Mouse (Mus musculus) heart, postnatal 4 days (tissue): ENCODE data around the gene Mpped1. TPM values are rescaled to one million over a fixed set of nuclear protein-coding genes. Genes with fewer than 3 reads are reported as not detected.

Experiments used
- DNase-seq: peaks from one replicate; pipeline ENCODE4 v3.0.0; 2021
- total RNA-seq, 2 experiments: library from RNA; stranded (reverse); gene quantifications; 2 replicates each; pipeline ENCODE4 v1.2.3; 2021

The Mpped1 gene
- total RNA-seq, 2 experiments from 2014 or later, result not detected

DNA sequence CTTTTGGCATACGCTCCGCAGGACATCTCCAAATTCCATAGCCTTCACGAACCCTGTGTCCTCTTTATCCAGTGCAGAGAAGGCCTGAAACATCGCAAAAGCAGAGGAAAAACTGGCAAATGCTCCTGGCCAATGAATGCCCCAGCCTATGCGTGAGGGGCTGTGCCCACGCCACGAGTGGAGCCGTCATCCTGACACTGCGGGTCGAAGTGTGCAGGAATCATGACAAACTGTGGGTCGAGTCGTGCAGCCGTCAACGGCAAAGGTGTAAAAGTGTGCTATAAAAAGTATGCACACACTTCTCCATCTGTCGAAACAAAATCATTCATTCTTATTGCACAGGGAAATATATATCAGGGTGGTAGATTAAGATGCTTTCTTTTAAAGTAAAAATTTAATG lies 113.6 kb downstream of the Mpped1 start:
- no peak for DNase-seq

GRCm38 (mm10) chr15:83894261-83894660 lies 115.0 kb downstream of the Mpped1 start:
- DNase-seq, result no peak

DNA sequence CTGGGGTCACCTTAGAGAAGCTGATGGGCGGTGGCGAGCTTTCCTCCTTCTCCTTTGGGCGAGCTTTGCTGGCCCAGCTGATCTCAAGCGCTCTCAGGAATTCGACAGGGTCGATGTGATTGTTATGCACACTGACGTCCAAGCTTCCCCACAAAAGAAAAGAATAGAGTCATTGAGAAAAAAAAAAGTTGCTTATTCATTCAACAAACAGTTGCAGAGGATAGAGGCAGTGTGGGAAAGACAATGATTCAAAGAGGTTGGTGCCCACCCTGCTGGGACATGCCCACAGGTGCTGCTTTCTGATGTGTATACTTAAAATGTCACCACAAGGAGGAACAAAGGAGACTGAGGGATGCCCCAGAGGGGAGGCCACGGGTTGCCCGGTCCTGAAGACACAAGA lies 116.7 kb downstream of the Mpped1 start:
- no peak for DNase-seq

DNA sequence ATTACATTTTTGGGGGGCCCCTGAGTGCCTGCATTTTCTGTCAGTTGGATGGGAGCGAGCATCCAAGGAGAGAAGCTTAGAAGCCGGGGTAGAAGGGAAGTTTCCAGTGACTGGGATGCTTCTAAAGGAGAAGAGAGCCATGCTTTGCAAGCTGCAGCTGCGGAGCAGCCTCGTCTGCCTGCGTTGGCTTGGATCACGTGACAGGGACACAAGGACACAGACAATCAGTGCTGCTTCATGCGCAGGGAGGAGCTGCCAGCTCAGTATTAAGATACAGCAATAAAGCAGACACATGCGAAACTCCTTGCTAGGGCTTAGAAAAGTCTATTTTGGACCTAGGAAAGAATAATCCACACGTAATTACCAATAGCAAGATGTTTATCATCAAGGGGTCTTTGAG lies 118.0 kb downstream of the Mpped1 start:
- no peak for DNase-seq

GRCm38 (mm10) chr15:83906472-83906871 lies 127.2 kb downstream of the Mpped1 start:
- DNase-seq, result no peak

Other genes starting within 250 kb of the Mpped1 start
- gene Tspo, start 215.9 kb upstream of the Mpped1 start, total RNA-seq, result 10 to 100 TPM; 78.3 to 85.3 TPM
- 10 to 100 TPM; 33.0 to 34.4 TPM for gene Mcat, start 215.7 kb upstream of the Mpped1 start, total RNA-seq
- 1 to 10 TPM; 9.3 TPM for gene Ttll12, start 184.3 kb upstream of the Mpped1 start, total RNA-seq
- 1 to 10 TPM; 4.2 to 5.4 TPM for gene Scube1, start 54.4 kb upstream of the Mpped1 start, total RNA-seq